Mouse (Mus musculus): ENCODE data around the gene Mapk11.

Gene Mapk11

DNA sequence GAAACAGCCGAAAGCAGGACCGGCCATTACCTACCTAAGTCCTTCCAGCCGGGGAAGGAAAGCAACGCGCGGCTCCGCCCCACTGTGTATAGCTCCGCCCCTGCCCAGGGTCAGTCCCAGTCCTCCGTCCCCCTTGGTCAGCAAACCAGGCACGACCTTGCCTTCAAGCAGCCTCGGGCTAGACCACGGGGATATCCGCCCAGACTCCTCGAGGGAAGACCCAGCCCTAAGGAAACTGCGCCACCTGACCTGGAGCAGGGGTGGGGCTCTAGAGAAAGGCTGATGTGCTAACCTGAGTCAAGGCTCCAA lies 24.4 kb upstream of the Mapk11 start:
- DNase-seq (ENCODE audit: low read depth, low spot score): peak; percentile 85

DNA sequence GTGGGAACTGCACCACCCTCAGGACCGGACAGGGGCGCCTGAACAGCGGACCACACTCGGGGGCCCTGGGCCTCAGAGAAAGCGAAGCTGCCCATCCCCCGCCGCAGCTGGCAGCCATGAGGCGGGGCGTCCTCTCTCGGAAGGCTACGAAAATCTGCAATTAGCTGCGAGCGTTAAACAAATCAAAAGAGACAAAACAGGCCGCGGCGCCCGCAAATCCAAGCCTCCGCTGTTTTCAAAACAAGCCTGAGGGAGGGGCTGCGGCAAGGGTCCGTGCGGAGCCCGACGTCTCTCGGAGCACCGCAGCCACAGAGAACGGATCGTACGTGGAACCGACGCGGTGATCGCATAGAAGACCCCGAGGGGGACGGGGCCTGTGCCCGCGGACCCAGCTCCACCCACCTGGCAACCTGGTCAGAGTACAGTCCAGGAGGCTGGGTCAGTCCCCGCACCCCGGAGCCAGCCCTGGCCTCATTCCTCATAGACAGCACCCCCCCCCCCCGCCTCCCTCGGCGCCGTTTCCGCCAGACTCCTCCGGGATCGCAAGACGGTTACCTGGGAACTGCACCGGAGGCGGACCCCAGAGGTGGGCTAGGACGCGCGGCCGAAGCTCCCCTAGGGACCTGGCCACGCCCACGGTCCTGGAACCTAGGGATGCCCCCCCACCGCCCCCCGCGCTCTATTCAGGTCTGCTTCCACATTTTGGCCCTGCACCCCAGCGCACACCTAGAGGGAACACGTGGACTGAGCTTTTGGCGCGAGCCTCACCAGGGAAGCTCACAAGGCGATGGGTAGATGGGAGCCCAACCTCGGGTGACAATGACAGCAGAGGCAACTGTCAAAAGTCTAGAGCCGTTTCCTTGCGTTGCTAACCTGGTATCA lies 23.8 kb upstream of the Mapk11 start:
- DNase-seq (ENCODE audit: low read depth, low spot score): peak; percentile 63

DNA sequence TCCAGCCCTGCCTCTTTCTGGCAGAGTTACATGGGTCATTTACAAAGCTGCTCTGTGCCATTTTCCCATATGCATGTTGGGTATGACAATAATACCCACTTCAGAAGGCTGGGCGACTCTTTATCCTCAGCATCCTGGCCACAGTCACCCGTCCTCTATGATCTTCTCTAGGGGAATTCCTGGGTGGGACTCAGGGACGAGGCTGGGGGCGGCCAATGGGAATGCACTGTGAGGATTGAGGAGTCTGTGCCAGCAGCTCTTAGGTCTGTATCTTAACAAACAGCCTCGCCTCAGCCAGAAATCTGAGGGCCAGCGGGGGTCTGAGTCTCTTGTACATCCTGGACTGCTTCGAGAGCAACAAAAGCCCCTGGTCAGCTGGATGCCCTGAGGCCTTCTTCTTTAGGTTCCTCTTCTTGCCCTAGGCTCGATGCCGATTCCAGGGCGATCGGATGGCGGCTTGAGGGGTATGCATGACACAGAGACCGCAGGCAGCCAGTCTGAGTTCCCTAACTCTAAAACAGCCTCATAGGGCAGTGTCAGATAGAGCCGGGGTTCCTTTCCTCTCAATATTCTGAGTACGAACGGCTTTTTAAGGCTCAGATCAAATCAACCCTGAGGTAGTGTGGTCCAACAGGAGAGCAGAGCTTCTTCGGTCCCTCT lies 23.0 kb upstream of the Mapk11 start:
- peak; percentile 27 for DNase-seq (ENCODE audit: low read depth, low spot score)

DNA sequence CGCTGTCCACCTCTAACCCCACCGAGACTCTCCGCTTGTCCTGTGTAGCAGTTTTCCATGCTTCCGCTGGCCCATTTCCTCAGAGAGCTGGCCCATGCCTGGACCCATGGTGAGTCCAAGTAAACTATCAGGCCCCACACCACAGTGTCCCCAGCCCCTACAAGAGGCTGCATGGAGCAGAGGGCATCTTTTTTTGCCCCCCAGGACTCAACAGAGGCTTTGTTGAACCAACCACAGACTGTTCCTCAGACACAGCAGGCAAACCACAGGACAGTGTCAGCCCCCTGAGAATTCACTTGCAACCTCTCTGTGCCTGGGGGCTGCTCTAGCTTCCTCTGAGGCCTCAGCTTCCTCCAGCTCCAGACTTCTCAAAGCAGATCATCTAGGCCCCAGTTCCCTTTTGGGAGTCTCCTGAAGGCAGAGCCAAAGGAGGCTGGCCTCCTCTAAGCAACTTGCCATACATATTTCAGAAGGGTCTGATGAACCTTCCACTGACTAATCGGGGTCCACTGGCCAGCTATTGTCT lies 22.2 kb upstream of the Mapk11 start:
- no peak for DNase-seq (ENCODE audit: low read depth, low spot score)

DNA sequence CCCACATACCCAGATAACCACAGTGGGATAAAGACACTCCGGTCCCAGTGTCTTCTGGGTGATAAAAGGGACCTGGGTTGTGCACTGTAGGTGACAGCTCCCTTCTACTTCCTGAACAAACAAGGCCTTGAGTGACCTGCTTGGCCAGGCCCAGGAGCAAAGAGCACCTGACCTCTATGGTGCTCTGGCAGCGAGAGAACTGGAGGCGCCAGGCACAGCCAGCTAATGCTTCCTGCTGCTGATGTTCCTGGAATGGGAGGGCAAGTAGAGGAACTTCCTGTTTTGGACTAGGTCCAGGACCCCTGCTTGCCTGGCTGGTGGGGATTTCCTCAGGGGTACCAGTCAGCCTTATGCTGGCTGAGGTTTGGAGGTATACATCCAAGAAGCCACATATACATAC lies 20.7 kb upstream of the Mapk11 start:
- DNase-seq (ENCODE audit: low read depth, low spot score): peak; percentile 35

DNA sequence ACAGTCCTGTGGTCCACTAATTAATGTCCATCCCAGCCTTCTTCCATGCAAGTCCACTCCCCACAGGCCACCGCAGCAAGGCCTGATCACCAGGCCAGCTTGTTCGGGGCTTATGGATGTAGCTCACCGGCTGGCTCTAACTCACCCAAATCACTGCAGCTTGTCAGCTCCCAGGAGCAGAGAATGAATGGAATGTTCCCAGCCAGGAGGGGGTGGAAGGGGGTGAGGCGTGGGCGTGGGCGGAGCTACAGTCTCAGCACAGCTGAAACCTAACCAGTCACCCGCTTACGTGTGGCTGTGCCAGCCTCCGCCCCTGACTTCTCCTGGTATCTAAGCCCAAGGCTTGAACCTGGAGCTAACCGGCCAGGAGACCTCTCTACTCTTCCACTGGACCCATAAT lies 20.0 kb upstream of the Mapk11 start:
- DNase-seq (ENCODE audit: low read depth, low spot score): peak; percentile 97

DNA sequence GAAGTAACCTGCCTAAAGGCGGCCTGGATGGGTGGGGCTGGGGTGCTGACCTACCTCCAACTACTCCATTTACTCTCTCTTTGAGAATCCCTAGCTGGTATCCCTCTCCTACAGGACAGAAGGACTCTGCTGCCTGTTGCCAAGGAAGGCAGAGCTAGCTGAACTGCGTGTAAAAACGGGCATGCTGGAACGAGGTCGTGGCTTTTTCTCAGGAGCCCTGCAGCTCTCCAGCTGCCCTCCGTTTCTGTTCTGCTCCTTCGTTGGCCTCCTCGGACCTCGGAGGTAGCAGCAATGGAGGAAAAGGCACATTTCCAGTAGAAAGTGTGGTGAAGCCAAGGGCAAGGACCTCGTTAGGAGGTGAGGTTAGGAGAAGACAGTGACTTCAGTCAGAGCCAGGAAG lies 19.5 kb upstream of the Mapk11 start:
- peak; percentile 75 for DNase-seq (ENCODE audit: low read depth, low spot score)

DNA sequence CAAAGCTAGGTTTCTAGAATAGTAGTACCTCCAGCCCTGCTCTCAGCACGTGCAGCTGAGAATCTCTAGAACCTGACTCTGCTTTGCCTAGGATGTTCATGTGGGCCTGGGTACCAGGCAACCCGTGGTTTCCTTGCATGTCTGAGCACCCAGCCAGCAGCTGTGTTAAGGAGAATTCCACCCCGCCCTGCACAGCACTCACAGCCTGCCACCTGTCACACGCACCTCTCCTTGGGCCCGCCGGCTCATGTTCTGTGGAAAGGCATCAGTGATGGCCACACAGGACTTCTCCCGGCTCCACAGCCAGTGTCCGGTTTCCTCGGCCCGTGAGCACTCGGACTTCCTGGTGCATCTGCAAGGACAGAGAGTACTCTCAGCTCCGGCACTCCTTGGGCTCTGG lies 16.1 kb upstream of the Mapk11 start:
- no peak for DNase-seq (ENCODE audit: low read depth, low spot score)

DNA sequence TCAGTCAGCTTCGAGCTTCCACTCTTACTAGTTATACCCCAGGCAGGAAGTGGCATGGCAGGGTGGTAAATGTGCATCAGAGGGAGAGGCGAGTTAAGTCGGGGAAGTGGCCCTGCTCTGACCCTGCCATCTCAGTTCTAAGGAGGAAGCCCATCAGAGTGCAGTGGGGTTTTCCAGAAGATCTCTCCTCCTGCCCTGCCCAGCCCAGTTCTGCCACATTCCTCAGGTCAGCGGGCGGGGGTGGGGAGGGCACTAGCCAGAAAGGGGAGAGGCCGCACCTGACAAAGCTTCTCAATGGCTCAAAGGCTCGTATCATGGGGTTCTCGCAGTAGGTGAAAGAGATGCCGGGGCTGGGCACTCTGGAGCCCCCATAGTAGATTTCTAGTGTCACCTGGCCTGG lies 12.0 kb upstream of the Mapk11 start:
- no peak for DNase-seq (ENCODE audit: low read depth, low spot score)

DNA sequence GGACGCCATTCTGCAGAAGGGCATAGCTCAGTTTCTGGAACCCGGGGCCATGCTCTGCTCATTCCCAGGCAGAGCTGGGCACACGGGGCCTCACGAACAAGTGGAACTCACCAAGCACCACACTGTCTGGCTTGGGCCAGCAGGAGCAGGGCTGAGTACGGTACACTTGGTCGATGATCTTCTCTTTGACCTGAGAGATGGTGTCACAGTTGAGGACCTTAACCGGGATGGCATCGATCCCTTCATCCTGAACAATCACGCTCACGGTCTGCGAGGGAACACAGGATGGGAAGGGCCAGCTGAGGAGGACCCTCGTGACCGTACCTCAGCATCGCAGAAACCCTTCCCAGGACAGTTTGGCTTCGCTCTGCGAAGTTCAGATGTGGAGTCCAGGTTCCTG lies 9.1 kb upstream of the Mapk11 start:
- DNase-seq (ENCODE audit: low read depth, low spot score): no peak

DNA sequence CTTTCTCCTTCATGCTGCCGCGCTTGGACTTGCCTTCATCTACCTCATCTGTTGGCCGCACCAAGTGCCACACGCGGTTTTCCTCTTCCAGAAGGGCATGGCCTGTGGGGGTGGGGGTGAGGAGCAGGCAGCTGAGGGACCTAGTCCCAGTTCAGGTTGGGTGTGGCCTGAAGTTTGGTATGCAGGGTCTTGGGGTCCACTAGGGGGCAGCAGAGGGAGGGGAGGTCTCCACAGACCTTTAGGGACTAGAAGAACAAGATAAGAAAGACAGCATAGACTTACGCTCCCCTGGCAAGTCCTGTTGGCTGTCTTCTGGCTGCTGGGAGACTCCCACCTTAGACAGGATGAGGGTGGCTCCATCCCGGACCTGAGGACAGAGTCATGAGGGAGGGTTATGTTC lies 8.5 kb upstream of the Mapk11 start:
- DNase-seq (ENCODE audit: low read depth, low spot score): peak; percentile 87

DNA sequence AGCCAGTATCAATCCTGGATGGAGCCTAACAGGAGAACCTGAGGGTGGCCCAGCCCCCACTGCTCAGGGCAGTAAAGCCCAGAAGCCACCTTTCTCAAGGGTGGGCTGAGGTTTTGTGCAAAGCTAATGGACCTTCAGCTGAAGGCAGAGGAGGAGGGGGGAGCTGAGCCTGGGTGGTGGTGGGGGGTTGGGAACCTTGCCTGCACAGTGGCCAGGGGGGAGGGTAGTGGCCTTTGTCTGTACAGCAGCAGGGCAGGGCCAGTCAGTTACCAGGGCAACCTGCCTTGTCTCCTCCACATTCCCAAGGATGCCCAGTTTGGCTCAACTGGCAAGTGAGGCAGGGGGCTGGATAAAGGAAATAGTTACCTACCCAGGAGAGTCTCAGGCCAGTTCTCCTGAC lies 2.9 kb upstream of the Mapk11 start:
- DNase-seq (ENCODE audit: low read depth, low spot score): no peak

DNA sequence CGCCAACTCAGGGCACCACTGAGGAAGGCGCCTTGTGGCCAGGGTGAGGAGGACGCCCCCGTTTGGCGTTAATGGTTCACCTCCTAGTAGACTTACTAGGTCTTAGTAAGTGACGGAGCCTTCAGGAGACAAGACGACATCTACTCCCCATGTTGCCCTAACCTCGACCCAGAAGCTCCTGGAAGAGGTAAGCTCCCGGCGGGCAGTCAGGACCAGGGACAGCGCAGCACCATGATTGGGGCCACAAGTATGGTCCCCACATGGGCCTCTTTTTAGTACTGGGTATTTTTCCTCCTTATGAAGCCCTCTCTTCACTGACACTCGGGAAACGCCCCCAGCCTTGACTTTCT lies 588 bp upstream of the Mapk11 start:
- no peak for DNase-seq (ENCODE audit: low read depth, low spot score)

DNA sequence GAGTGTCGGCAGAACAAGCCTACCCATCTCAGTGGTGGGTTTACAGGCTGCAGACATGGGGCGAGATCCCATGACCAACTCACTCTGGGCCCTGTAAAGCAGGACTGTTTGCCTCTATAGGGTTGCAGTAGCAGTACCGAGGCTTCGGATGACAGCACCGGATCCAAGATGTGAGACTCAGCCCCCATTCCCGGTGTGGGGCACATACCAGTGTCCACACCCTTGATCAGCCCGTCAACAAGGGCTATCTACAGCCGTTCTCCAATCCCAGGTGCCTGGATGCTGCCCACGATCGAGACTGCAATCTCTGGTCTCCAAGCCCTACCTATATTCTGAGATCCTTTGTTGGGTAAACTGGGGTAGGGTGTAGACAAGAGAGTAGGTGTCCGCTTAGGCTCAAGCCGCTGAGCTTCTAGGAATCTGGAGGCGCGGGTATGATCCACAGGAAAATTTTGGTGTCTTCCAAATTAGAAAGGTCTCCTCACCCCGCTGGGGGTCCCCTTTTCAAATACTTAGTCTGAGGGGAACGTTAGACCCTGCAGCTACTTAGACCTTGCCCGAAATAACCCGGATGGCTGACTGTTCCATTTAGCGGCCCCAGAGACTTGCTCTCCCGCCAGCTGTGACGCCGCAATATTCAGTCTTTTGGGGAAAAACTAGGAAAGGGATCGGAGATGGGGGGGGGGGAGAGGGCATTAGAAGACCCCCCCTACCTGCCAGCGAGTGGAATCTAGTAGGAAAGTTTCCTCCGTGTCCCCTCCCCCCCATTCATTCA lies 745 bp downstream of the Mapk11 start:
- DNase-seq (ENCODE audit: low read depth, low spot score): peak; percentile 41

DNA sequence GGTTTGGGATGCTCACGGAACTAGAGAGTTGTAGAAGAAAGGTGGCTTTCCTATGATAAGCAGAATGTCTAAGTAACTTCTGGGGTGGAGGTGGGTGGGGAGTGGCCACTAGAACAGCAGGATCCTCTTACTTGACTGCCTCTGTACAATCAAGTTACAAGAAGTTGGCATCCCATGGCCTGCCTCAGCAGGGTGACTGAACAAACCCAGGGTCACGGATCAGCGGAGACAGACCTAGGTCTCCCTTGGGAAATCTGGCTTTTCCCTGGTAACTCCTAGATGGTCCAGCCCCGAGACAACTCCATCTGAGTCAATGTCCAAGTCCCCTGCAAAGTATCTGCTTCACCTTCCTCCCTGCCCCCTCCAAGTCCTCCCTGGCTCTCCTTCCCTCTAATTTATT lies 1.5 kb downstream of the Mapk11 start:
- no peak for DNase-seq (ENCODE audit: low read depth, low spot score)

DNA sequence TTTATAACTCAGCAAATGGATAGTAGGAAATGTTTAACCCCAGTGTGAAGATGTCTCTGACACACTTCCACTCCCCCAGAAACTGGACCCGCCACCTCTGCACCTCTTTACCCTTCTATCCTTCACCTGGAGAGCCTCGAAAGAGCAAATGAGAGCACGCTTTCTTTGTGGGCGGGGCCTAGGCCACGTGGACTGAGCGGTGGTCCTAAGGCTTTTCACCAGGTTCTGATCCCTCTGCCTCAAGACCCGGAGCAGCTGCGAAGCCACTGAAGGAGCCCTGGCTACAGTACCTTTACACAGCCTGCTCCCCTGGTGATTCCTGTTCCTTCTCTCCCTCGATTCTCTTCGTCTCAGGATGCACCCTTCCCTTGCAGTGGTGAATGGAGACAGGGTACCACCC lies 2.0 kb downstream of the Mapk11 start:
- DNase-seq (ENCODE audit: low read depth, low spot score): no peak

DNA sequence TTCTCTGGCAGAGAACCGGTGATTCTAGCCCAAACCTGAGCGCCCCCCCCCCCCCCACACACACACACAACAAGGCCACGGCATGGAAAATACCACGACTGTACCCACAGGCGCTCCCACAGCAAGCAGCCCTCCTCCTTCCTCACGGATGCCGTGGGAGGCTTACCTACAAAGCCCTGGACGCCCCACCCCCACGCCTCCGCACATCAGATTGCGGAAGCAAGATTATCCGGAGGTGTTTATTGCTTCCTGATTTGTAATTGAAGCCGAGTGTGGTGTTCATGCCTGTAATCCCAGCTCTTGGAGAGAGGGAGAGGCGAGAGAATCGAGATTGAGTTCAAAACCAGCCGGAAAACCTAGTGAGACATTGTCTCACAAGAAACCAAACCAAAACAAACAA lies 2.4 kb downstream of the Mapk11 start:
- DNase-seq (ENCODE audit: low read depth, low spot score): peak; percentile 76

DNA sequence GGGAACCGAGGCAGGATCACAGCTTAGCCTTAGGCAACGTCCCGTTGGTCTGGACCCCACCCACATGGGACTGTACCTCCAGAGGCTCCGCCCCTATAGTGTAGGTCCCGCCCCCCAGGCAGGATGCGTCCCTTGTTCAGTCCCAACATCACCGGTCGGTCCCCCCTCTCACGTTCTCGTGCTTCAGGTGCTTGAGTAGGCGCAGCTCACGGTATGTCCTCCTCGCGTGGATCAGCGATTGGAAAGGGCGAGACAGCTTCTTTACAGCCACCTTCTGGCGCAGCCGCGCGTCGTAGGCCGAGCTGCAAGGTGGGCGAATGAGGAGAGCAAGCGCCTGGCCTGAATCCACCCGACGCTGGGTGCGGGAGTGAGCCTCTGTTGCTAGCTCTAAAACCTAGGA lies 2.9 kb downstream of the Mapk11 start:
- DNase-seq (ENCODE audit: low read depth, low spot score): peak; percentile 88

DNA sequence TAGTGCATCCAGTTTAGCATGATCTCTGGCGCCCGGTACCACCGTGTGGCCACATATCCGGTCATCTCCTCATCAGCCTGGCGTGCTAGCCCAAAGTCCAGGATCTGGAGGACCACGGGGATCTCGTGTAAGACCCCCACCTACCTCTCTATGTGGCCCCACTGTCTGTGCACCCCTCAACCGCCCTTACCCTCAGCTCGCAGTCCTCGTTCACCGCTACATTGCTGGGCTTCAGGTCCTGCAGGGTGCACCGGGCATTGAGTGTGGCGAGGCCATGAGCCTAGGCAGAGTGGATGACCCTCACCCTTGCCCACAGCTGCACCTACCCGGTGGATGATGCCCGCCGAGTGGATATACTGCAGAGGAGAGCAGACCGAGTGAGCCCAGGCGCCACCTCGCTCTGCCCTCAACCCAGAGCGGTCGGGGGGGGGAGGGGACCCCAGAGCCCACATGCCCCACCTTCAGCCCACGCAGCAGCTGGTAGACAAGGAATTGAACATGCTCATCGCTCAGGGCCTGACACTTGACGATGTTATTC lies 3.5 kb downstream of the Mapk11 start:
- DNase-seq (ENCODE audit: low read depth, low spot score): no peak

DNA sequence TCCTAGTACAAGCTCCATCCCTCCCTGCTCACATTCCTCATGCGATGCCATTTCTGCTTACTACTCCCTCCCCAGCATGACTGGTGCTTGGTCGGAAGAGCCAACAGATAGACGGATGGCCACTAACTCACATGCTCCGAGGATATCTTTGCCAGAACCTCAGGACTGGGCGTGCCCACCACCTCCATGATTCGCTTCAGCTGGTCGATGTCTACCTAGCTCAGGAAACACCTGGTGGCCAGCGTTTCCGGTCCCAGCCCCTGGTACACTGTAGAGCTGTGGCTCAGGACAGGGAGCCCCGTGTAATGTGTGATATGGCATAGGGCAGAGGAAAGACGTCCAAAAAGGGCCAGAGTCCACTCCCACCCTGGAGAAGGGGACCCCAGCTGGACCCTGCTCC lies 4.5 kb downstream of the Mapk11 start:
- DNase-seq (ENCODE audit: low read depth, low spot score): no peak

DNA sequence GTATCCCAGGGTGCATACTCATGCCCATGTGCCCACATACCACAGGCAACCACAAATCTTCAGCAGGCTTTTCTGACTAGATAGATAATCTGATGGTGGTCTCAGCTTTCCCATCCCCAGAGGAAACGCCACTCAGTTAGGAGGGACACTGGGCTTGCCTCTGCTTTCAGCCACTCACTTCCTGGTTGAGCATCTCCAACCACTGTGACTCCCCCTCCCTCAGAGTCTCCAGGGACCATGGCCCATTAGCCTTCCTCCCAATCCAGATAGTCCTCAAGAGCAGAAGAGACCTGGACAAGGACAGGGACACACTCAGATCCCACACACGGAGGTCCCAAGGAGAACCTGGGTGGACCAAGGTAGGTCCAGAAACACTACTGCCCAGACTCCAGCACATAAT lies 6.3 kb downstream of the Mapk11 start:
- DNase-seq (ENCODE audit: low read depth, low spot score): no peak

DNA sequence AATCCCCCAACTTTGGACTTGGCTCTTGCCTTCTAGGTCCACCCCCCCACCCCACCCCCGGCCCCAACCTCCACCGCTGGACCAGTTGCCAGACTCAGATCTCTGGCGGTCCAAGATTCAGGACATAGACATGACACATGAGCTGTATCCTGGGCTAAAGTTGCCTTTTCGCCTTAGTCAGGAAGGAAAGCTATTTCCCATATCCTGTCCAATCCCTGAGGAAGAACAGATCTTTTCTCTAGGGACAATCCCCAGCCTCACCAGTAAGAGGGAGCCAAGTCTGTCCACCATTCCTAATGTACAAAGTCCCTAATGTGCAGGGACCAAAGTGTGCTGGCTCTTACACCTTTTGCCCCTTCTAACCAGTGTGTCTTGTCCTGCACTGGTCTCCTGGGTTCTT lies 7.5 kb downstream of the Mapk11 start:
- no peak for DNase-seq (ENCODE audit: low read depth, low spot score)

Measured in brain, adult 2 months (tissue).